Mouse (Mus musculus) intestine, embryonic 16.5 days (tissue): Measurements from ENCODE around the gene Dcp1a. TPM values are rescaled to one million over a fixed set of nuclear protein-coding genes. Genes with fewer than 3 reads are reported as not detected.

Experiments
- ATAC-seq: fragments of 200-750 bp; cut with Nextera tagmentation; 2 replicates; pipeline ENCODE4 v1.8.0; 2017; ENCODE audit warnings: moderate TSS enrichment, moderate library complexity
- H3K27ac ChIP-seq: fragments of 300-500 bp; sonication (generic); 2 replicates; pipeline ENCODE4 v1.5.1; 2014; ENCODE audit warnings: mild to moderate bottlenecking, low read length
- H3K27me3 ChIP-seq: fragments of 300-500 bp; sonication (generic); replicated peaks from 2 replicates; pipeline ENCODE4 v1.6.1; 2014; ENCODE audit warnings: low read length, control low read depth, mixed read lengths; ENCODE audit not compliant: control insufficient read depth, insufficient read depth
- H3K36me3 ChIP-seq: fragments of 300-500 bp; sonication (generic); 2 replicates; pipeline ENCODE4 v1.6.1; 2014; ENCODE audit warnings: low read length, control low read depth; ENCODE audit not compliant: control insufficient read depth, insufficient read depth
- H3K4me1 ChIP-seq: fragments of 300-500 bp; sonication (generic); 2 replicates; pipeline ENCODE4 v1.6.1; 2014; ENCODE audit warnings: low read length, control low read depth, mixed read lengths; ENCODE audit not compliant: control insufficient read depth, insufficient read depth
- H3K4me2 ChIP-seq: fragments of 300-500 bp; sonication (generic); 2 replicates; pipeline ENCODE4 v1.6.1; 2014; ENCODE audit warnings: low read depth, low read length, control low read depth
- H3K4me3 ChIP-seq: fragments of 300-500 bp; sonication (generic); 2 replicates; pipeline ENCODE4 v1.5.1; 2014; ENCODE audit warnings: mild to moderate bottlenecking, low read length
- H3K9ac ChIP-seq: fragments of 300-500 bp; sonication (generic); 2 replicates; pipeline ENCODE4 v1.6.1; 2014; ENCODE audit warnings: low read depth, low read length
- H3K9me3 ChIP-seq: fragments of 300-500 bp; sonication (generic); 2 replicates; pipeline ENCODE4 v1.6.1; 2016; ENCODE audit warnings: low read length, control low read depth; ENCODE audit not compliant: control insufficient read depth
- WGBS: fragments of 180-500 bp; shearing (Covaris S2); extraction: QIAGEN DNeasy Blood & Tissue Kit; methylation state at CpG from one replicate; pipeline ENCODE4 v1.1.7; 2014; 5-methylcytosine and 5-hydroxymethylcytosine counted together
- polyA plus RNA-seq: library from polyadenylated mRNA; unstranded; fragments of >200 nt; fragmentation: Nextera tagmentation; extraction: Ambion mirVana; gene quantifications from 2 replicates; pipeline ENCODE4 v1.2.1, GENCODE M21; 2015

The Dcp1a gene
- polyA plus RNA-seq, 1 experiment from 2014 or later: 17.7 TPM

GRCm38 (mm10) chr14:30458820-30459219 lies 20.5 kb upstream of the Dcp1a start:
- 76% methylated on average over 3 of the region's 3 CpGs for WGBS
- Histone ChIP-seq H3K9ac (no peak overlapping the region), H3K4me2 (no peak overlapping the region), H3K27me3 (0 out of 2 replicates have a peak, but pooled peaks cover 3% of the 10 kb centered on the region), H3K36me3 (no peaks in the 10 kb centered on the region), H3K9me3 (no peaks in the 10 kb centered on the region), H3K4me1 (0 out of 2 replicates have a peak, but pooled peaks cover 2% of the 10 kb centered on the region), H3K4me3 (no peak overlapping the region), H3K27ac (no peak overlapping the region)
- no peak for ATAC-seq

- Histone ChIP-seq H3K9me3 (no peaks in the 10 kb centered on the region), H3K27me3 (0 out of 2 replicates have a peak, but pooled peaks cover 3% of the 10 kb centered on the region), H3K36me3 (no peaks in the 10 kb centered on the region), H3K4me3 (no peak overlapping the region), H3K9ac (no peak overlapping the region), H3K4me2 (no peak overlapping the region), H3K27ac (no peak overlapping the region), H3K4me1 (0 out of 2 replicates have a peak, but pooled peaks cover 2% of the 10 kb centered on the region)
- WGBS: 6% methylated on average over 14 of the region's 14 CpGs
- no peak for ATAC-seq
Observed at GRCm38 (mm10) chr14:30459891-30460523, 19.3 kb upstream of the Dcp1a start.

- no peak overlapping the region for H3K9ac ChIP-seq
- no peak overlapping the region for H3K4me2 ChIP-seq
- no peaks in the 10 kb centered on the region for H3K9me3 ChIP-seq
- ATAC-seq: no peak
- no peak overlapping the region for H3K4me3 ChIP-seq
- H3K27me3 ChIP-seq: 0 out of 2 replicates have a peak, but pooled peaks cover 1% of the 10 kb centered on the region
- H3K36me3 ChIP-seq: no peaks in the 10 kb centered on the region
- no peak overlapping the region for H3K27ac ChIP-seq
- WGBS: 80% methylated on average over 4 of the region's 4 CpGs
- H3K4me1 ChIP-seq: no peaks in the 10 kb centered on the region
Observed at GRCm38 (mm10) chr14:30463312-30463711, 16.0 kb upstream of the Dcp1a start.

- no peaks in the 10 kb centered on the region for H3K27me3 ChIP-seq
- H3K4me1 ChIP-seq: no peaks in the 10 kb centered on the region
- H3K4me2 ChIP-seq: no peak overlapping the region
- H3K36me3 ChIP-seq: no peaks in the 10 kb centered on the region
- WGBS: 55% methylated on average over 5 of the region's 5 CpGs
- no peaks in the 10 kb centered on the region for H3K9me3 ChIP-seq
- no peak overlapping the region for H3K27ac ChIP-seq
- ATAC-seq: peak; percentile 58; the same call in 1 of the 2 replicates
- H3K9ac ChIP-seq: no peak overlapping the region
- no peak overlapping the region for H3K4me3 ChIP-seq
Observed at GRCm38 (mm10) chr14:30473605-30474004, 5.7 kb upstream of the Dcp1a start.

- H3K4me2 ChIP-seq: no peak overlapping the region
- no peaks in the 10 kb centered on the region for H3K27me3 ChIP-seq
- no peaks in the 10 kb centered on the region for H3K36me3 ChIP-seq
- ATAC-seq: no peak
- no peak overlapping the region for H3K4me3 ChIP-seq
- no peaks in the 10 kb centered on the region for H3K9me3 ChIP-seq
- 76% methylated on average over 6 of the region's 6 CpGs for WGBS
- no peak overlapping the region for H3K9ac ChIP-seq
- H3K27ac ChIP-seq: no peak overlapping the region
- H3K4me1 ChIP-seq: no peaks in the 10 kb centered on the region
Observed at GRCm38 (mm10) chr14:30474416-30474815, 4.9 kb upstream of the Dcp1a start.

- H3K27ac ChIP-seq: no peak within 1 kb of the TSS
- H3K4me2 ChIP-seq: no peak within 1 kb of the TSS
- ATAC-seq: no peak
- H3K9ac ChIP-seq: no peak within 1 kb of the TSS
- WGBS: 71% methylated on average over 9 of the region's 9 CpGs
- H3K9me3 ChIP-seq: no peaks in the 10 kb centered on the region
- peaks cover 8% of the 10 kb centered on the region; the same call in 1 of the 2 replicates for H3K36me3 ChIP-seq
- no peaks in the 10 kb centered on the region for H3K27me3 ChIP-seq
- H3K4me3 ChIP-seq: no peak within 1 kb of the TSS
- H3K4me1 ChIP-seq: no peaks in the 10 kb centered on the region
Observed at GRCm38 (mm10) chr14:30491342-30491741, 12.0 kb downstream of the Dcp1a start, which contains the start of gene Cacna1d. Gene Cacna1d (minus strand): TSS chr14:30491455.

- Histone ChIP-seq H3K4me1 (no peaks in the 10 kb centered on the region), H3K9ac (no peak overlapping the region), H3K36me3 (no peaks in the 10 kb centered on the region), H3K27me3 (no peaks in the 10 kb centered on the region), H3K9me3 (no peaks in the 10 kb centered on the region), H3K4me2 (no peak overlapping the region), H3K27ac (no peak overlapping the region), H3K4me3 (no peak overlapping the region)
- ATAC-seq: no peak
- 62% methylated on average over 1 of the region's 1 CpGs for WGBS
Observed at GRCm38 (mm10) chr14:30493276-30493675, 13.9 kb downstream of the Dcp1a start.

- Histone ChIP-seq H3K9ac (no peak overlapping the region), H3K27ac (no peak overlapping the region), H3K4me2 (no peak overlapping the region), H3K4me3 (no peak overlapping the region), H3K27me3 (no peaks in the 10 kb centered on the region), H3K9me3 (no peaks in the 10 kb centered on the region), H3K36me3 (0 out of 2 replicates have a peak, but pooled peaks cover 4% of the 10 kb centered on the region), H3K4me1 (no peaks in the 10 kb centered on the region)
- no peak for ATAC-seq
- 64% methylated on average over 6 of the region's 6 CpGs for WGBS
Observed at GRCm38 (mm10) chr14:30494998-30495397, 15.7 kb downstream of the Dcp1a start.

GRCm38 (mm10) chr14:30498202-30498601 lies 18.9 kb downstream of the Dcp1a start:
- Histone ChIP-seq H3K9me3 (no peaks in the 10 kb centered on the region), H3K27ac (no peak overlapping the region), H3K4me3 (no peak overlapping the region), H3K9ac (no peak overlapping the region), H3K4me1 (no peaks in the 10 kb centered on the region), H3K27me3 (no peaks in the 10 kb centered on the region), H3K4me2 (no peak overlapping the region), H3K36me3 (0 out of 2 replicates have a peak, but pooled peaks cover 4% of the 10 kb centered on the region)
- 78% methylated on average over 2 of the region's 2 CpGs for WGBS
- no peak for ATAC-seq
